Mouse (Mus musculus) midbrain, embryonic 13.5 days (tissue): ENCODE measurements around the gene Dpep3. TPM values are rescaled to one million over a fixed set of nuclear protein-coding genes. Genes with fewer than 3 reads are reported as not detected.

Experiments
- ATAC-seq: fragments of 200-750 bp; cut with Nextera tagmentation; 2 replicates; pipeline ENCODE4 v1.8.0; 2017; ENCODE audit warnings: mild to moderate bottlenecking, moderate TSS enrichment, moderate library complexity
- H3K27ac ChIP-seq: fragments of 300-500 bp; sonication (generic); 2 replicates; pipeline ENCODE4 v1.5.1; 2015; ENCODE audit warnings: inconsistent platforms, mild to moderate bottlenecking, moderate library complexity
- H3K27me3 ChIP-seq: fragments of 300-500 bp; sonication (generic); 2 replicates; pipeline ENCODE4 v1.6.1; 2015; ENCODE audit warnings: mild to moderate bottlenecking, inconsistent platforms
- H3K36me3 ChIP-seq: fragments of 300-500 bp; sonication (generic); 2 replicates; pipeline ENCODE4 v1.6.1; 2015; ENCODE audit warnings: mild to moderate bottlenecking, inconsistent platforms
- H3K4me1 ChIP-seq: fragments of 300-500 bp; sonication (generic); replicated peaks from 2 replicates; pipeline ENCODE4 v1.6.1; 2015; ENCODE audit warnings: inconsistent platforms
- H3K4me2 ChIP-seq: fragments of 300-500 bp; sonication (generic); replicated peaks from 2 replicates; pipeline ENCODE4 v1.6.1; 2015; ENCODE audit warnings: moderate library complexity, mild to moderate bottlenecking, inconsistent platforms
- H3K4me3 ChIP-seq: fragments of 300-500 bp; sonication (generic); replicated peaks from 2 replicates; pipeline ENCODE4 v1.5.1; 2015; ENCODE audit warnings: mild to moderate bottlenecking, inconsistent platforms
- H3K9ac ChIP-seq: fragments of 300-500 bp; sonication (generic); replicated peaks from 2 replicates; pipeline ENCODE4 v1.6.1; 2015; ENCODE audit warnings: mild to moderate bottlenecking, inconsistent platforms
- H3K9me3 ChIP-seq: fragments of 300-500 bp; sonication (generic); 2 replicates; pipeline ENCODE4 v1.6.1; 2016; ENCODE audit warnings: mild to moderate bottlenecking, inconsistent platforms
- WGBS: fragments of 180-500 bp; shearing (Covaris S2); methylation state at CpG from one replicate; pipeline ENCODE4 v1.1.7; 2015; 5-methylcytosine and 5-hydroxymethylcytosine counted together
- polyA plus RNA-seq: library from polyadenylated mRNA; unstranded; fragments of >200 nt; fragmentation: Nextera tagmentation; extraction: Ambion mirVana; gene quantifications from 2 replicates; pipeline ENCODE4 v1.2.1, GENCODE M21; 2015

The Dpep3 gene
- polyA plus RNA-seq, 1 experiment from 2014 or later = not detected

DNA sequence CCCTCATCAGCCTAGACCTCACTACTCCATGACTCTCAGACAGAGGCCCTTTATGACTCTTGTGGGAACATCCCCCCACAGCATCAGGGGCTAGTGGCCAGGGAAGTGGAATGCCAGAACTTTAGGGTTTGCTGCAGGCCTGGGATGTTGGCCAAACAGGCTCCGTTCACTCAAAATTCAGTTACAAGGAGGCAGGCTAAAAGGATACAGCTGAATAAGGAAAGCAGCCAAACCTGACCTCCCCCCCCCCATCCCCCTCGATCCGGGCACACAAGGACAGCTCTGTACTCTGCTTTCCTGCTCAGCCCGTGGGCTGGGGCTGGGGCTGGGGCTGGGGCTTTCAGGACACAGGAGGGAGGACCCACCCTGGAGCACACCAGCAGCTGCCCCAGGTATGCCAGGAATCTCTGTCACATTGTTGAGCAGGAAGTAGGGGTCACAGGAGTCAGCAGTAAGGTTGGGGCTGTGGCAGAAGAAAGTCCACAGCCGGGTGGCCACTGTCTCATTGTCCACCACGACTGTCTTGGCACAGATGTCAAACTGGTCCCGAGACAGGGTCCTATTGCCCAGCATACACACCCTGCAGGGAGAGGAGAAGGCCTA is 28.1 kb downstream of the Dpep3 start:
- peaks cover 3% of the 10 kb centered on the region; the same call in 1 of the 2 replicates for H3K4me1 ChIP-seq
- H3K27me3 ChIP-seq = no peaks in the 10 kb centered on the region
- H3K27ac ChIP-seq = no peak overlapping the region
- H3K4me3 ChIP-seq = no peak overlapping the region
- 69% methylated on average over 7 of the region's 7 CpGs for WGBS
- no peaks in the 10 kb centered on the region for H3K36me3 ChIP-seq
- no peak overlapping the region for H3K4me2 ChIP-seq
- ATAC-seq = peak; percentile 81
- H3K9me3 ChIP-seq = no peaks in the 10 kb centered on the region
- no peak overlapping the region for H3K9ac ChIP-seq

- Histone ChIP-seq H3K4me3 (no peak overlapping the region), H3K27ac (no peak overlapping the region; the same call in 1 of the 2 replicates), H3K9ac (no peak overlapping the region), H3K4me1 (peaks cover 3% of the 10 kb centered on the region; the same call in 1 of the 2 replicates), H3K36me3 (no peaks in the 10 kb centered on the region; the same call in 1 of the 2 replicates), H3K27me3 (no peaks in the 10 kb centered on the region), H3K9me3 (no peaks in the 10 kb centered on the region), H3K4me2 (no peak overlapping the region)
- 75% methylated on average over 10 of the region's 10 CpGs for WGBS
- no peak for ATAC-seq
Measured at GRCm38 (mm10) chr8:105949350-105949749, 29.9 kb downstream of the Dpep3 start.

DNA sequence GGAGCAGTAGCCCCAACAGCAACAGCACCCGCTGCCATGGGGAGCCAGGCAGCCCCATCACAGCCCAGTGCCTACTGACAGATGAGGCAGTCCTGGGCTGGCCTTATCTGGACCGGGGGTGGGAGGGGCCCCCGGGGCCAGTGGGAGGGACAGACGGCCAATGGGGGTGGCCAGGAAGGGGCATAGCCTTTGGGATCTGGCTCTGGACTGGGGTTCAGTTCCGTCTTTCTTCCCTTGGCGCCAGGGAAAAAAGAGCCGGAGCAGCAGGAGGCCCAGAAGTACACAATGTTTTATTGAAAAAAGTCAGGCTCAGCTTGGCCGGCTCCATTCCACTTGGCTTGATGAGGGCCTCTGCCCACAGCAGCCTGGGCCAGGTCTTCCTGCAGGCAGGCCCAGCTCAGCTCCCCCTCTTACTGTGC is 35.9 kb downstream of the Dpep3 start, which contains the start of gene Lcat:
Gene Lcat, minus strand, starts transcription at position 62 of the 419 bp plus-strand sequence.
- 64% methylated on average over 8 of the region's 8 CpGs for WGBS
- H3K27ac ChIP-seq = no peak within 1 kb of the TSS
- no peak for ATAC-seq

DNA sequence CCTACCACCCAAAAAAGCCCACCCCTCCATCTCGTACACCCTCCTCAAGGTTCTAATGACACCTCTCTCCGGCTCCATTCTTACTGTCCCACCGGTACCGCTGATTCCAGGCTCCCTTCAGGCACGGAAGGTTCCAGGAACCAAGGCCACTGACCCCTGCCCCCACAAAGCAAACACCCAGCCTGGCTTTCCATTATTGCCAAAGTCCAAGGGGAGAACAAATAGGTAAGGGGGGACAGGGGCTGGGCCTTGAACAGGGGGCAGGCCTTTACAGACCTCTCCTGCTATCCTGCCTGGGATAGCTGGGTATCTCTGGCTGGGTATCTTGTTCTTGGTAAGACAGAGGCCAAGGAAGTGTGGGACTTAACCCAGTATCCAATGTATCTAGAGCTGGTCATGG is 36.7 kb downstream of the Dpep3 start:
- no peaks in the 10 kb centered on the region for H3K27me3 ChIP-seq
- ATAC-seq = no peak
- no peaks in the 10 kb centered on the region; the same call in 1 of the 2 replicates for H3K36me3 ChIP-seq
- no peak overlapping the region for H3K9ac ChIP-seq
- H3K9me3 ChIP-seq = no peaks in the 10 kb centered on the region
- H3K4me3 ChIP-seq = no peak overlapping the region
- no peak overlapping the region for H3K4me2 ChIP-seq
- no peak overlapping the region for H3K27ac ChIP-seq
- H3K4me1 ChIP-seq = peaks cover 8% of the 10 kb centered on the region
- WGBS = 95% methylated on average over 5 of the region's 5 CpGs

More for the DNA sequence above, 35.9 kb downstream of the Dpep3 start, which contains the start of gene Lcat:
- Histone ChIP-seq H3K27me3 (no peaks in the 10 kb centered on the region), H3K4me2 (no peak within 1 kb of the TSS), H3K4me3 (no peak within 1 kb of the TSS), H3K4me1 (peaks cover 1% of the 10 kb centered on the region), H3K9ac (no peak within 1 kb of the TSS), H3K9me3 (no peaks in the 10 kb centered on the region), H3K36me3 (no peaks in the 10 kb centered on the region; the same call in 1 of the 2 replicates)

DNA sequence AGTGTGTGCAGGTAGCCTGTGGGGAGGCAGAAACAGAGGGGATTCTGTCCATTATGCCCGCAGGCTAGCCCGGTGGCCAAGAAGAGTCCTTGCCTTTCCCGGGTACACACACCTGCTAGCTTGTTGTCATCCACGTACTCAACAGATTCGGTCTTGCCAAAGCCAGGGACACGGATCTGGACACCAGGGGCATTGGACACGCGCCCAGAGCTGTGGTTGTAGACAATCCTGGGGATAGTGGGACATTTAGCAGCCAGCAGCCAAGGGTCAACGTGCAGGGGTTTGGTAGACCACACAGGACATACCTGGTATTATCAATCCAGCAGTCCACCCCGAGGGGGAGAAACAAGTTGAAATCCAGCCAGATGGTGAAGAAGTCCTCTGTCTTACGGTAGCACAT is 37.2 kb downstream of the Dpep3 start:
- H3K4me1 ChIP-seq = peaks cover 8% of the 10 kb centered on the region
- no peak overlapping the region for H3K4me3 ChIP-seq
- no peak overlapping the region for H3K27ac ChIP-seq
- no peaks in the 10 kb centered on the region; the same call in 1 of the 2 replicates for H3K36me3 ChIP-seq
- H3K9ac ChIP-seq = no peak overlapping the region
- 92% methylated on average over 11 of the region's 11 CpGs for WGBS
- no peak for ATAC-seq
- H3K9me3 ChIP-seq = no peaks in the 10 kb centered on the region
- H3K27me3 ChIP-seq = no peaks in the 10 kb centered on the region
- H3K4me2 ChIP-seq = no peak overlapping the region

GRCm38 (mm10) chr8:105938306-105938669 is 40.9 kb downstream of the Dpep3 start, which contains the start of gene Psmb10:
Gene Psmb10, minus strand, starts transcription at chr8:105938444.
- peaks cover 20% of the 10 kb centered on the region for H3K4me1 ChIP-seq
- peak within 1 kb of the TSS; percentile 82 for H3K9ac ChIP-seq
- peak within 1 kb of the TSS; percentile 90 for H3K4me2 ChIP-seq
- no peaks in the 10 kb centered on the region for H3K36me3 ChIP-seq
- ATAC-seq = no peak
- no peaks in the 10 kb centered on the region for H3K9me3 ChIP-seq
- 34% methylated on average over 4 of the region's 4 CpGs for WGBS
- H3K4me3 ChIP-seq = peak within 1 kb of the TSS; percentile 65
- peak within 1 kb of the TSS; percentile 91 for H3K27ac ChIP-seq
- H3K27me3 ChIP-seq = no peaks in the 10 kb centered on the region

- Histone ChIP-seq H3K27me3 (no peaks in the 10 kb centered on the region), H3K27ac (peak overlapping the region; percentile 91), H3K4me2 (peak overlapping the region; percentile 90), H3K9me3 (no peaks in the 10 kb centered on the region), H3K9ac (peak overlapping the region; percentile 82), H3K4me3 (peak overlapping the region; percentile 65), H3K4me1 (peaks cover 20% of the 10 kb centered on the region), H3K36me3 (peaks cover 3% of the 10 kb centered on the region; the same call in 1 of the 2 replicates)
- ATAC-seq = peak; percentile 59
- 3% methylated on average over 33 of the region's 33 CpGs for WGBS
Measured at GRCm38 (mm10) chr8:105937496-105938305, 41.5 kb downstream of the Dpep3 start.

DNA sequence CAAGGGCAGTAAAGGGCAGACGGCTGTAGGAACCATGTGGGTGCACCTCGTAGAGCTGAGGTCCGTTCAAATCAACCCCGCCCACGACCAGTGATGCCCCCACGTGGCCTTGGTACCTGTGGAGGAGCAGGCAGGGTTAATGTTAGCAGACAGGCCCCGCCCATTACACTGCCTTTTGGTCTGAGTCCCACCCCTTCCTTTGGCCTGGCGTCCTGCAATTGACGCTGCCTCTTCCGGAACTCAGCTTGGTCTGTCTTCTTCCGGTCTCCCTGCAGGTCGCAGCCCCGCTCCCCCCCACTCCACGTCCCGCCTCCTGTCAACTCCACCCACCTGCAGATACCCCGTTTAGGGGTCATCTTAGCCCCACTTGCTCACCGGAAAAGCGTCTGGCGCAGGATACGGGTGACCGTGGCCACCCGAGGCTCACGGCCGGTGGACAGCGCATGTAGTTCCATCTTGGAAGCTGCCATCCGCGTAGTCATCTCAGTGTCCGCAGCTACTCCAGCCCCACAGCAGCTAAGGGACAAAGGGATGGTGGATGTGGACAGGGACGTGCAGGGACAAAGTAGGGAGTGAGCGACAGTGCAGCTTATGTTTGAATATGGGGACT is 42.3 kb downstream of the Dpep3 start:
- under 1% methylated on average over 29 of the region's 30 CpGs for WGBS
- H3K36me3 ChIP-seq = peaks cover 10% of the 10 kb centered on the region
- H3K4me3 ChIP-seq = peak overlapping the region; percentile 65
- ATAC-seq = peak; percentile 94
- peak overlapping the region; percentile 90 for H3K4me2 ChIP-seq
- no peaks in the 10 kb centered on the region for H3K9me3 ChIP-seq
- peaks cover 20% of the 10 kb centered on the region for H3K4me1 ChIP-seq
- no peaks in the 10 kb centered on the region for H3K27me3 ChIP-seq
- H3K27ac ChIP-seq = peak overlapping the region; percentile 91
- H3K9ac ChIP-seq = peak overlapping the region; percentile 82

- Histone ChIP-seq H3K4me2 (peak overlapping the region; percentile 90), H3K36me3 (peaks cover 20% of the 10 kb centered on the region), H3K27ac (peak overlapping the region; percentile 91; the same call in 1 of the 2 replicates), H3K4me3 (peak overlapping the region; percentile 65), H3K9me3 (no peaks in the 10 kb centered on the region), H3K9ac (peak overlapping the region; percentile 82), H3K4me1 (peaks cover 20% of the 10 kb centered on the region), H3K27me3 (no peaks in the 10 kb centered on the region)
- no peak for ATAC-seq
- WGBS = 32% methylated on average over 7 of the region's 7 CpGs
Measured at GRCm38 (mm10) chr8:105935863-105936603, 43.2 kb downstream of the Dpep3 start.

DNA sequence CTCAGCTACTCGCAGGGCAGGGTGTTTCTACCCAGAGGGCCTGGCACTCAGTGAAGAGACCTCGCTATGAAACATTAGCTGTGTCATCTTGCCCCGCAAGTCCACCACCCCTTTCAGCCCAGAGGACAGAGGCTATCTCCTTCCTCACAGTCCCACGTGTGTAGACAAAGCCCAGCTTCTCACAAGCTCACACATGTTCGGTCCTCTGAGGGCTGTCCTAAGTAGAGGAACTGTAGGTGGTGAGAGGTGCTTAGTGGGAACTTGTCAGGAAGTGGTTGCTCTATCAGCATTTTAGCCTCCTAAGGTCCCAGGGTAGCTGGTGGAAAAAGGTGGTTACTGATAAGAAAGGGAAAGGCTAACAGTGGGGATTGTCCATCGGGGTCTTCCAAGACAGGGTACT is 44.1 kb downstream of the Dpep3 start:
- Histone ChIP-seq H3K4me3 (no peak overlapping the region), H3K27me3 (no peaks in the 10 kb centered on the region), H3K27ac (no peak overlapping the region), H3K36me3 (peaks cover 20% of the 10 kb centered on the region), H3K9ac (no peak overlapping the region), H3K4me2 (no peak overlapping the region), H3K9me3 (no peaks in the 10 kb centered on the region), H3K4me1 (peaks cover 25% of the 10 kb centered on the region)
- no peak for ATAC-seq
- 89% methylated on average over 6 of the region's 6 CpGs for WGBS

GRCm38 (mm10) chr8:105933762-105934161 is 45.5 kb downstream of the Dpep3 start, which contains the start of gene Ctrl:
Gene Ctrl, minus strand, starts transcription at chr8:105933862.
- H3K4me2 ChIP-seq = no peak within 1 kb of the TSS
- no peak within 1 kb of the TSS for H3K9ac ChIP-seq
- no peaks in the 10 kb centered on the region for H3K9me3 ChIP-seq
- H3K4me1 ChIP-seq = peaks cover 25% of the 10 kb centered on the region
- ATAC-seq = no peak
- no peak within 1 kb of the TSS for H3K4me3 ChIP-seq
- no peak within 1 kb of the TSS for H3K27ac ChIP-seq
- peaks cover 25% of the 10 kb centered on the region for H3K36me3 ChIP-seq
- no peaks in the 10 kb centered on the region for H3K27me3 ChIP-seq
- 93% methylated on average over 2 of the region's 2 CpGs for WGBS
